Mouse (Mus musculus) hindbrain, embryonic 11.5 days (tissue): ENCODE data around the gene Vapb. TPM values are rescaled to one million over a fixed set of nuclear protein-coding genes. Genes with fewer than 3 reads are reported as not detected.

ENCODE experiments used
- ATAC-seq: fragments of 200-750 bp; cut with Nextera tagmentation; 2 replicates; pipeline ENCODE4 v1.8.0; 2017; ENCODE audit warnings: mild to moderate bottlenecking, moderate TSS enrichment, moderate library complexity; ENCODE audit not compliant: low FRiP score
- DNase-seq: peaks from one replicate; pipeline ENCODE4 v3.0.0-alpha.2; 2015; ENCODE audit warnings: low spot score
- H3K27ac ChIP-seq: fragments of 300-500 bp; sonication (generic); 2 replicates; pipeline ENCODE4 v1.5.1; 2014; ENCODE audit warnings: mild to moderate bottlenecking, low read depth, low read length
- H3K27me3 ChIP-seq: fragments of 300-500 bp; sonication (generic); 2 replicates; pipeline ENCODE4 v1.6.1; 2014; ENCODE audit warnings: mild to moderate bottlenecking, low read length, moderate library complexity, mixed read lengths; ENCODE audit not compliant: control insufficient read depth, insufficient read depth
- H3K36me3 ChIP-seq: fragments of 300-500 bp; sonication (generic); 2 replicates; pipeline ENCODE4 v1.6.1; 2014; ENCODE audit warnings: mild to moderate bottlenecking, low read length, moderate library complexity, mixed read lengths; ENCODE audit not compliant: control insufficient read depth, insufficient read depth
- H3K4me1 ChIP-seq: fragments of 300-500 bp; sonication (generic); replicated peaks from 2 replicates; pipeline ENCODE4 v1.6.1; 2014; ENCODE audit warnings: low read length, mixed read lengths; ENCODE audit not compliant: control insufficient read depth, insufficient read depth
- H3K4me2 ChIP-seq: fragments of 300-500 bp; sonication (generic); replicated peaks from 2 replicates; pipeline ENCODE4 v1.6.1; 2014; ENCODE audit warnings: mild to moderate bottlenecking, low read depth, low read length
- H3K4me3 ChIP-seq: fragments of 300-500 bp; sonication (generic); 2 replicates; pipeline ENCODE4 v1.5.1; 2014; ENCODE audit warnings: low read depth, low read length
- H3K9ac ChIP-seq: fragments of 300-500 bp; sonication (generic); 2 replicates; pipeline ENCODE4 v1.6.1; 2014; ENCODE audit warnings: low read depth, low read length
- H3K9me3 ChIP-seq: fragments of 300-500 bp; sonication (generic); 2 replicates; pipeline ENCODE4 v1.6.1; 2016; ENCODE audit warnings: low read length; ENCODE audit not compliant: control insufficient read depth
- WGBS: fragments of 180-500 bp; shearing (Covaris S2); extraction: QIAGEN DNeasy Blood & Tissue Kit; methylation state at CpG from one replicate; pipeline ENCODE4 v1.1.7; 2014; 5-methylcytosine and 5-hydroxymethylcytosine counted together
- polyA plus RNA-seq: library from polyadenylated mRNA; unstranded; fragments of >200 nt; fragmentation: Nextera tagmentation; extraction: Ambion mirVana; gene quantifications from 2 replicates; pipeline ENCODE4 v1.2.1, GENCODE M21; 2014

Vapb gene
- polyA plus RNA-seq, 1 experiment from 2014 or later, result 18.1 TPM

- no peaks in the 10 kb centered on the region for H3K36me3 ChIP-seq
- DNase-seq (no peak), ATAC-seq (peak; percentile 43)
- H3K27me3 ChIP-seq, result no peaks in the 10 kb centered on the region
- 61% methylated on average over 20 of the region's 20 CpGs for WGBS
- no peak overlapping the region for H3K4me2 ChIP-seq
- no peak overlapping the region for H3K9ac ChIP-seq
- no peak overlapping the region for H3K4me3 ChIP-seq
- H3K4me1 ChIP-seq, result peaks cover 14% of the 10 kb centered on the region
- peak overlapping the region; percentile 20; the same call in 1 of the 2 replicates for H3K27ac ChIP-seq
- H3K9me3 ChIP-seq, result no peaks in the 10 kb centered on the region
Measured at GRCm38 (mm10) chr2:173791904-173792757, 54.8 kb downstream of the Vapb start.

GRCm38 (mm10) chr2:173794018-173794417, 56.7 kb downstream of the Vapb start:
- Histone ChIP-seq H3K9ac (no peak overlapping the region), H3K27ac (no peak overlapping the region), H3K4me1 (peaks cover 14% of the 10 kb centered on the region), H3K4me2 (no peak overlapping the region), H3K36me3 (no peaks in the 10 kb centered on the region), H3K27me3 (no peaks in the 10 kb centered on the region), H3K4me3 (no peak overlapping the region), H3K9me3 (no peaks in the 10 kb centered on the region)
- WGBS, result 92% methylated on average over 12 of the region's 12 CpGs
- ATAC-seq (no peak), DNase-seq (no peak)

- no peak overlapping the region for H3K4me3 ChIP-seq
- H3K4me1 ChIP-seq, result peaks cover 12% of the 10 kb centered on the region
- H3K9me3 ChIP-seq, result no peaks in the 10 kb centered on the region
- no peak overlapping the region for H3K9ac ChIP-seq
- ATAC-seq, result no peak
- no peaks in the 10 kb centered on the region for H3K27me3 ChIP-seq
- no peak overlapping the region for H3K27ac ChIP-seq
- no peak overlapping the region for H3K4me2 ChIP-seq
- H3K36me3 ChIP-seq, result no peaks in the 10 kb centered on the region
- DNase-seq, result no peak
- 86% methylated on average over 21 of the region's 21 CpGs for WGBS
Measured at GRCm38 (mm10) chr2:173794531-173795510, 57.5 kb downstream of the Vapb start.

GRCm38 (mm10) chr2:173795801-173796673, 58.7 kb downstream of the Vapb start:
- Histone ChIP-seq H3K27me3 (no peaks in the 10 kb centered on the region), H3K36me3 (no peaks in the 10 kb centered on the region), H3K9me3 (no peaks in the 10 kb centered on the region), H3K9ac (no peak overlapping the region), H3K4me3 (no peak overlapping the region), H3K27ac (peak overlapping the region; percentile 10; the same call in 1 of the 2 replicates), H3K4me1 (peaks cover 6% of the 10 kb centered on the region), H3K4me2 (no peak overlapping the region)
- 74% methylated on average over 15 of the region's 15 CpGs for WGBS
- ATAC-seq, result no peak
- no peak for DNase-seq

GRCm38 (mm10) chr2:173796674-173796963, 59.3 kb downstream of the Vapb start:
- Histone ChIP-seq H3K9me3 (no peaks in the 10 kb centered on the region), H3K4me1 (peaks cover under 1% of the 10 kb centered on the region), H3K27me3 (no peaks in the 10 kb centered on the region), H3K9ac (no peak overlapping the region), H3K4me2 (no peak overlapping the region), H3K36me3 (no peaks in the 10 kb centered on the region), H3K27ac (peak overlapping the region; percentile 10; the same call in 1 of the 2 replicates), H3K4me3 (no peak overlapping the region)
- DNase-seq (no peak), ATAC-seq (no peak)
- 76% methylated on average over 4 of the region's 4 CpGs for WGBS

- WGBS, result 93% methylated on average over 1 of the region's 1 CpGs
- no peak overlapping the region for H3K9ac ChIP-seq
- no peak for ATAC-seq
- H3K4me2 ChIP-seq, result no peak overlapping the region
- H3K36me3 ChIP-seq, result no peaks in the 10 kb centered on the region
- H3K27me3 ChIP-seq, result no peaks in the 10 kb centered on the region
- no peak overlapping the region for H3K4me3 ChIP-seq
- no peak for DNase-seq
- H3K4me1 ChIP-seq, result no peaks in the 10 kb centered on the region; the same call in 1 of the 2 replicates
- H3K9me3 ChIP-seq, result no peaks in the 10 kb centered on the region
- H3K27ac ChIP-seq, result no peak overlapping the region
Measured at GRCm38 (mm10) chr2:173799513-173799912, 62.2 kb downstream of the Vapb start.

- H3K9me3 ChIP-seq, result no peaks in the 10 kb centered on the region
- H3K27ac ChIP-seq, result no peak overlapping the region
- no peaks in the 10 kb centered on the region for H3K27me3 ChIP-seq
- no peak overlapping the region for H3K4me2 ChIP-seq
- no peaks in the 10 kb centered on the region; the same call in 1 of the 2 replicates for H3K4me1 ChIP-seq
- H3K36me3 ChIP-seq, result no peaks in the 10 kb centered on the region
- DNase-seq, result no peak
- H3K4me3 ChIP-seq, result no peak overlapping the region
- no peak for ATAC-seq
- H3K9ac ChIP-seq, result no peak overlapping the region
- 92% methylated on average over 9 of the region's 9 CpGs for WGBS
Measured at GRCm38 (mm10) chr2:173800566-173800965, 63.3 kb downstream of the Vapb start.

- Histone ChIP-seq H3K27me3 (no peaks in the 10 kb centered on the region), H3K4me1 (no peaks in the 10 kb centered on the region; the same call in 1 of the 2 replicates), H3K9ac (no peak overlapping the region), H3K4me3 (no peak overlapping the region), H3K9me3 (no peaks in the 10 kb centered on the region), H3K4me2 (no peak overlapping the region), H3K36me3 (no peaks in the 10 kb centered on the region), H3K27ac (no peak overlapping the region)
- no peak for ATAC-seq
- DNase-seq, result no peak
- WGBS, result 54% methylated on average over 10 of the region's 11 CpGs
Measured at GRCm38 (mm10) chr2:173801405-173801876, 64.1 kb downstream of the Vapb start.
